Mouse (Mus musculus): ENCODE measurements around the gene Gm43302.
"Not testable (repeated sequence)": the region's sequence is repeated elsewhere in the genome, so short reads cannot be mapped to it uniquely, and the experiment has no call there.

Gm43302 gene

GRCm38 (mm10) chr5:105293226-105294165 is at the start of gene Gm43302, which contains the start of gene Gbp6:
Gene Gm43302 (minus strand): TSS chr5:105293695.
Gene Gbp6 (minus strand): TSS chr5:105293698.
- DNase-seq: peak; percentile 61 to 73

- DNase-seq: no peak
Measured at GRCm38 (mm10) chr5:105341281-105341680, 47.8 kb upstream of the Gm43302 start.

- DNase-seq: peak; percentile 9 to 21
Measured at GRCm38 (mm10) chr5:105322543-105322942, 29.0 kb upstream of the Gm43302 start.

DNA sequence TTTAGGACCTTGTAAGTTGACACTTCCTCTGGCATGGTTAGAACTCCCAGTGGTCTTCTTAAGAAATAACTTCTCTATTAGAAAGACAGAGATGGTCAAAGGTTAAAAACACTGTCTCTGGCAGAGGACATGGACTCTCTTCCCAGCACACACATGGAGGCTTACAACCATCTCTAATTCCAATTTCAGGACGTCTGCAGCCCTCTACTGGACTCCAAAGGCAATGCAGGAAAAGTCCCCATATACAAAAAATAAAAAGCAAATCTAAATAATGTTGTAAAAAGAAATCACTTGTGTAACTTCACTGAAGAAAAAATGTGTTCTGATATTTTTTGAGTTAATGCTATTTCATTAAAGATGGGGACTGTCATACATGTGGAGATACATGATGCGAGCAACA is 17.4 kb upstream of the Gm43302 start:
- DNase-seq: no peak

GRCm38 (mm10) chr5:105309148-105309547 is 15.7 kb upstream of the Gm43302 start:
- DNase-seq: not testable (repeated sequence)

DNA sequence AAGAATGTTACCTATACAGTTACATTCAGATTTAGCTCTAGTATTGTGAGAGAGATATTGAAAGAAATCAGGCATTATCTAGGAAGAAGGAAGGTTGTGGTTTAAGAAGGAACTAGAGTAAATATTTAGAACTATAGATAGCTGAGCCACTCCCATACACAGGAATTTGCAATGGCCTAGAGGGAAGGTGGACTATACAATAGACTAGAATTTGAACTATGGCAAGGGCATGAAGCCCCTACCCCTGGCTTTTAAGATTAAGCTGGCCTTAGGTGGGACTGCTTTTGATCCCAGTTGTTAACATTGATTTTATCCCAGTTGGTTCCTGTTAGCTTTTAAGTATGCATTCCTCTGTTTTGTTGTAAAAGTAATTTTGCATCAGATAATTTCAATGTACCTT is 13.5 kb upstream of the Gm43302 start:
- DNase-seq: not testable (repeated sequence)

DNA sequence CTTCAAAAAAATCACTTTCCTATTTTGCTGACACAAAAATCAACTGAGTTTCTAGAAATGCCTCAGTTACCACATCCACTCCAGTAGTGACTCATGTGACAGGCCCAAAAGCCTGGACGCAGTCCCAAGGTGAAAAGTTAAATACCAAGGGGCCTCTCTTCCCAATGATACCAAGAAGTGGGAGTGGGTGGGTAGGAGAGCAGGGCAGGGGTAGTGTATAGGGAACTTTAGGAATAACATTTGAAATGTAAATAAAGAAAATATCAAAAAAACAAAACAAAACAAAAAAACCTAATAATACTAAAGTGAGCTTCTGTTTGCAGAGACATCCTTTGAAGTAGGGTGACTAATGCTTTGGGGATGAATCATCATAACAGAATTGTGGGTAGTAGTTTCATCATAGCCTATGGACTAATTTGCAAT is 12.7 kb upstream of the Gm43302 start:
- no peak for DNase-seq

DNA sequence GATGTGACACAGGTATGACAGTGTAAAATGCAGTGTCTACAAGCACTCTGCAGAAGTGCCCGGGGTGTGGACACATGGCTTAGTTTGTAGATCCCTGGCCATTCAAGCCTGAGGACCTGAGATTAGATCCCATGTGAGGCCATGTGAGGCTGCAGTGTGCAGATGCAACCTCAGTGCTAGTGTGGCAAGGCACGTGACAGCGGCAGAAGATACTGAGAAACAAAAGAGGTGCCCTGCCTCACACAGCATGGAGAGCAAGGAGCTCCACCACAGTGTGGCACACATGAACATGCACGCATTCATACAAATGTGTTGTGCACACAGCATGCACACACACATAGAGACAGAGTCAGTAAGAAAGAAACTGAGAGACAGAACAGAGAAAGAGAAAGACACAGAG is 12.2 kb upstream of the Gm43302 start:
- not testable (repeated sequence) for DNase-seq

GRCm38 (mm10) chr5:105301963-105302362 is 8.5 kb upstream of the Gm43302 start:
- no peak for DNase-seq

DNA sequence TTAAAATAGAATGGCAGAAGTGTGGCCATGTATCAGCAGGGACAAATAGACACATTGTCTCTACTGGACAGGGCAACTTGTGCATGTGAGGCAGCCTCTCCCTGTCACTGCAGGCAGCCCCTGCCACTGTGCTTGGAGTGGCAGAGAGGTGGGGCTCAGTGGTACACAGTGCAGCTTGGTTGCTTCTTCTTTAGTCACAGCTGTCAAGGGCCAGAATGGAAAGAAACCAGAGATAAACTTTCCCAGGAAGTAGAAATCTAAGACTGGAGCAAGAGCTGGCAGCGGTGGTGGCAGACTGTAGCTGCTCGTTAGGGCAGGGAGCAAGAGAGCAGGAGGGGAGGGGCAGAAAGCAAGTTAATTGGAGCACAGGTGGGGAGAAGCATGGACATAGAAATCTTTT is 8.0 kb upstream of the Gm43302 start:
- no peak for DNase-seq

- DNase-seq: no peak
Measured at GRCm38 (mm10) chr5:105295746-105296145, 2.3 kb upstream of the Gm43302 start.

DNA sequence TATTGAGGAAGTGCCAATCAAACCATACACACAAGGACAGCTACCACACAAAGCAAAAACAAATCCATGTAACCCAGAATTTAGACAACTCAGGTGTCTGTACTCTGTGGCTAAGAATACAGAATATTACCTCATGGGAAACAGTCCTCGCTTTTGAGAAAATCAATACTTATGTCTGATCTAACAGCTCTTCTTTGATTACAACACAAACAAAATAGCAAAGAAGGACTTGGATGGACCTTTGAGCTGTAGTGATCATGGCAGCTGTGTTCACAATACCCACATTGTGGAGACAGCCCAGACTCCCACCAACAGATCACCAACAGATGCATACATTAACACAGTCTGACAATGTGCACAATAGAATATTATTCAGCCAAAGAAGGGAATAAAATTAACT is 1.0 kb downstream of the Gm43302 start:
- DNase-seq: no peak

GRCm38 (mm10) chr5:105290921-105291320 is 2.6 kb downstream of the Gm43302 start:
- DNase-seq: not testable (repeated sequence)

DNA sequence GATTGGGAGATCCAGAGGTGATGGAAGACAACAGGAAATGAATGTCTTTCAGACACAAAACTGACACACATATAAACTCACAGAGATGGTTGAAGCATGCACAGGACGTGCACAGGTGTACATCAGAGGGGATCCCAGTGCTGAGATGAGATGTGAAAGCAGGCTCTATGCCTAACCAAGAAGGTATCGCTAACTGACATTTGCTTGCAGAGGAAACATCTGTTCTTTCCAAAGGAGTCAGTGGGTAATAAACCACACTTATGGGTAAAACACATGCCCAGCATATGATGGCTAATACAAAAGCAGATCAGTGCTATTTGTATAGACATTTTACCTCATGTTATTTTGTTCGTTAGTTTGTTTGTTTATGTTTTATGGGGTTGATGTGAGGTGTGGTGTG is 32.8 kb downstream of the Gm43302 start:
- DNase-seq: not testable (repeated sequence)

- no peak for DNase-seq
Measured at GRCm38 (mm10) chr5:105252491-105252890, 41.0 kb downstream of the Gm43302 start.

GRCm38 (mm10) chr5:105244741-105245140 is 48.8 kb downstream of the Gm43302 start:
- not testable (repeated sequence) for DNase-seq

- DNase-seq: not testable (repeated sequence)
Measured at GRCm38 (mm10) chr5:105240982-105241381, 52.5 kb downstream of the Gm43302 start.

- DNase-seq: not testable (repeated sequence)
Measured at GRCm38 (mm10) chr5:105239483-105240047, 53.9 kb downstream of the Gm43302 start, which contains the start of gene Gbp10. Gene Gbp10 (minus strand): TSS chr5:105239533.

GRCm38 (mm10) chr5:105238402-105238801 is 55.1 kb downstream of the Gm43302 start:
- DNase-seq: not testable (repeated sequence)

DNA sequence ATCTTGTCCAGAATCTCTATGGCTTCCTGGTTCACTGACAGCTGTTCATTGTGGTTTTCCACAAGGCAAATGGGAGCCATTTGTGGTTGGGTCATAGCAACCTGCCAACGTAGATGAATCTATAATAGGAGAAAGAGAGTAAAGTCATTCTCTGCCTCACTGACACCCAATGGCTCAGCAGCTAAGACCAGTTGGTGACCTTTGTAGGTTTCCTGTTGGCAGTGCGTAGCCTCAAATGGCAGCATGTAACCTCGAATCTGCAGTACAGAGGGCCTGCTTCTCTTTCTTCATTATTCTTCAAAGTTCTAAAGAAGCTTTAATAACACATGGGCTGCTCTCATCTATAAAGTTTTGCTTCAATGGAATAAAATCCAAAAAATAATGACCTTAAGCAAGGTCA is 57.5 kb downstream of the Gm43302 start:
- not testable (repeated sequence) for DNase-seq

DNA sequence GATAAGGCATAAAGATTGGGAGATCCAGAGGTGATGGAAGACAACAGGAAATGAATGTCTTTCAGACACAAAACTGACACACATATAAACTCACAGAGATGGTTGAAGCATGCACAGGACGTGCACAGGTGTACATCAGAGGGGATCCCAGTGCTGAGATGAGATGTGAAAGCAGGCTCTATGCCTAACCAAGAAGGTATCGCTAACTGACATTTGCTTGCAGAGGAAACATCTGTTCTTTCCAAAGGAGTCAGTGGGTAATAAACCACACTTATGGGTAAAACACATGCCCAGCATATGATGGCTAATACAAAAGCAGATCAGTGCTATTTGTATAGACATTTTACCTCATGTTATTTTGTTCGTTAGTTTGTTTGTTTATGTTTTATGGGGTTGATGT is 84.5 kb downstream of the Gm43302 start:
- DNase-seq: not testable (repeated sequence)

GRCm38 (mm10) chr5:105200791-105201355 is 92.6 kb downstream of the Gm43302 start:
- DNase-seq: not testable (repeated sequence)

DNA sequence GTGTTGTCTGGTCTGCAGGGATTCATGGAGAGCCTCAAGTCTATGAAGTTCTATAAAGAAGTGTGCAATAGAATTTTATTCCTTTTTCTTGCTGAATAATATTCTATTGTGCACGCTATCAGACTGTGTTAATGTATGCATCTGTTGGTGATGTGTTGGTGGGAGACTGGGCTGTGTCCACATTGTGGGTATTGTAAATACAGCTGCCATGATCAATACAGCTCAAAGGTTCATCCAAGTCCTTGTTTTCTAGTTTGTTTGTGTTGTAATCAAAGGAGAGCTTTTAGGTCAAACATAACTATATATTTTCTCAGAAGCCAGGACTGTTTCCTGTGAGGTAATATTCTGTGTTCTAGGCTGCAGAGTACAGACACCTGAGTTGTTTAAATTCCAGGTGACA is 94.3 kb downstream of the Gm43302 start:
- not testable (repeated sequence) for DNase-seq
